Mouse (Mus musculus): ENCODE measurements at regions not wholly inside any gene's neighbourhood (a gene's known extent, or its start where the extent isn't known, plus 50 kb on each side); places are given as distances from the start of the nearest gene placed in this dataset.

GRCm38 (mm10) chr11:63287766-63288165 is 159.0 kb downstream of the Pmp22 start:
- no peak for DNase-seq

GRCm38 (mm10) chr11:63290618-63291017 is 161.8 kb downstream of the Pmp22 start:
- no peak for DNase-seq

GRCm38 (mm10) chr11:63293485-63293884 is 164.7 kb downstream of the Pmp22 start:
- DNase-seq, result no peak

- no peak for DNase-seq
Measured at GRCm38 (mm10) chr11:63294476-63294875, 165.7 kb downstream of the Pmp22 start.

GRCm38 (mm10) chr11:63296476-63296875 is 167.7 kb downstream of the Pmp22 start:
- DNase-seq, result no peak

DNA sequence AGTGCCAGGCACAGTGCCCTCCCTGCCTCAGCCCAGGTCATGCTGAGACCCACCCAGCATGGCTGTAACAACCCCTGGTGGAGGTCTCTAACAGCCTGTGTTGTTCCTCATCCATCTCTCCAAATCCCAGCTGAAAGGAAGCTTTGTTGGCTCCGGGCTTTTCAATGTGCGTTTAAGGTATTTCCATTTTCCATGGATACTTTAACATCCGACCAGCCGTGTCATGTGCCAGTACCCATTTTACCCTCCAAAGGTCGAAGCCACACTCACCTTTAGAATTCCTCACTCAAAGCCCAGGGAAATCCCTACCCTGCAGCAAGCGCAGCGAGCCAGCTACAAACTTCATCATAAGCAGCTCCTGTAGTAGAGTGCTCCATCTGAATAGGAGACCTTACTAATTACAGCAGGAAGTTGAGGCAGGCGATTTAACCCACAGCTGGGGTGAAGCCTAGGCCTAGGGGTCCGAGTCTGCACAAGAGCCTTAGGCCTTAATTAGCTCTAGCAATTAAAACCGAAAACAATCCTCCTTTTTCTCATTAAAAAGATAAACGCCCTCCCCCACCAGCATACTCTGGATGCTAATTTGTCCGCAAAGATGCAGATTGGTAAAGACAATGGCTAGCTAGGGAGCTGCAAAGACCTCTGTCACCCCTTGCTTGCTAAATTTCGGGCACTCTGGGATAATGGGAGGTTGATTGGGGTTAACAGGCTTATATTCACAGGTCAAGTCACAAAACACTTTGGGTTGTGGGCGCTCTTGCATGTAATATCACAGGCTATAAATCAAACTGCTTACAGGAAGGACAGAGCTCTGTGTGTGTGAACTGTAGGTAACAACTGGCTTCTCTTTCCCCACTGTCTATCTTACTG is 171.2 kb downstream of the Pmp22 start:
- no peak for DNase-seq

GRCm38 (mm10) chr11:63325166-63325565 is 196.4 kb downstream of the Pmp22 start:
- no peak for DNase-seq

GRCm38 (mm10) chr11:63326864-63327263 is 198.1 kb downstream of the Pmp22 start:
- DNase-seq, result no peak

GRCm38 (mm10) chr11:63337503-63337902 is 208.7 kb downstream of the Pmp22 start:
- no peak for DNase-seq

GRCm38 (mm10) chr11:63338277-63338676 is 209.5 kb downstream of the Pmp22 start:
- DNase-seq, result no peak

- no peak for DNase-seq
Measured at GRCm38 (mm10) chr11:63345653-63346052, 216.9 kb downstream of the Pmp22 start.

- peak; percentile 9 for DNase-seq
Measured at GRCm38 (mm10) chr11:63350123-63350696, 221.4 kb downstream of the Pmp22 start.

DNA sequence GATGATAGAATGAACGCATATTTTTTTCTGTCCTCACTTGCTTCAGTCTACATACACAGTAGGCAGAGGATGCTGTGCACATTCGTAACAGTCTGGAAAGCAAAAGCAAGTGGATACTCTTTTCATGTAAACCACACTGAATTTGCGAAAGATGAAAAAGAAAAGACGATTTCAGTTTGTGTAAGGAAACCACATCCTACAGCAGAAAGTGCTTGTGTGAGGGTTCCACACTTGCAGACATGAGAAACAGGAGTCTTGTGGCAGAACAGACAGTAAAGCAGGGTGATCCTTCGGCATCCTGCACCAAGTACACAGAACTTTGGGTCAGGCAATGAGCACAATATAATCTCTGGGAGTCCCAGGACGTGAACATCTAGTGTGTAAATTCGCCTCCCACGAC is 223.2 kb downstream of the Pmp22 start:
- no peak for DNase-seq

DNA sequence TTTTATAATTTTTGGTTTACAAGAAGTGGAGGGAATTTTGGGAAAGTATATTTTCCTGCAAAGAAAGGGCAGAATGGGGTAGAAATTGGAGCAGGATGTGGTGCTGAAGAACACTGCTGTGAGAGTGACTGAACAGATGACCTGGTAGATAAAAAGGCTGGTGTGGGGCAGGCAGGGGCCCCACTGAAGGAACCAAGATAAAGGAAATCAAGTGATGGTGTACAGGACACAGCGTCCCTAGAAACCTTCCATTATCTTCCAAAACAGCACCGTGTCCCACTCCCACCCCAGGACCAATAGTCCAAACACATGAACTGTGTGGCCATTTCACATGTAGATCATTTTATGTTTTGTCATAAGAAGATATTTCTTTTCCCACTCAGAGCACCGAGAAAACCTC is 224.2 kb downstream of the Pmp22 start:
- no peak for DNase-seq

DNA sequence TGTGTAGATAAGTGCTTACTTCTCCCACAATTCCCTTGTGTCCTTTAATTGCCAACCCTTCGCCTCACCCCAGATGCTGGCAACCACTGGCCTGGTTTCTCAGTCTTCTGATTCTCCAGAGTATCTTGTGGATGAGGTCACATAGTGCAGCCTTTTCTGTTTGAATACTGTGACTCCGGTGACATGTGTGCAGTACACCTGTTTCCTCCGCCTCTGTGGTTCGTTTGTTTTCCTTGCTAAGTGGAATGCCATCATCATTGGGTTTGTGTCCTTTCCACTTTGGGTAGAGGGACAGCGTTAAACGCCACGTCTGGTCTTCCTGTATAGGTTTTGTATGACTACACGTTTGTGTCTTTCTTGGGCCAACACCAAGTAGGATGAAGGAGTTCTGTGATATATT is 224.9 kb downstream of the Pmp22 start:
- no peak for DNase-seq

DNA sequence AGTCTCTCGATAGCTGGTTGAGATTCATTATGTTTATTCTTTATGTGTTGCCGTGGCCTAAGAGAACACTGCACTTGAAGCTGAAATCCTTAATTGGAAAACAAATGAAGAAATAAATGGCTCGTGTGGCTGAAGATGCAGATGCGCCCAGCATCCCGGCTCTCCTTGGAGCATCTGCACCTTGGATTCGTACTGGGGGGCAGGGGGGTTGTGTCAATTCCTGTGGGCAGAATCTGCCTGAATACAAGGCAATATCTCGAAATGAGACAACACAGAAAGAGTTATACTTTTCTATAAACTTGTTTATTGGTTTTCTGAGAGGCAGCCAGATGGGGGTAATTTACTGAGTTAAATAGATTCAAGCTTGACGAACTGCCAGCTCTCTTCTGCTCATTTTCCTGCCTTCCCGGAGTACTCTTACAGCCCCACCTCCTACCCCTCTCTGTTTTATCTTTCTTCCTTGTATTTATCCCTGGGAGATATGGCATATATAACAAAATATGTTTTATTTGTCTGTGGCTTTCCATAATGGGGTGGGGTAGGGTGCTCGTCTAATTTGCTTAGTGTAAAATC is 229.1 kb downstream of the Pmp22 start:
- DNase-seq, result no peak

DNA sequence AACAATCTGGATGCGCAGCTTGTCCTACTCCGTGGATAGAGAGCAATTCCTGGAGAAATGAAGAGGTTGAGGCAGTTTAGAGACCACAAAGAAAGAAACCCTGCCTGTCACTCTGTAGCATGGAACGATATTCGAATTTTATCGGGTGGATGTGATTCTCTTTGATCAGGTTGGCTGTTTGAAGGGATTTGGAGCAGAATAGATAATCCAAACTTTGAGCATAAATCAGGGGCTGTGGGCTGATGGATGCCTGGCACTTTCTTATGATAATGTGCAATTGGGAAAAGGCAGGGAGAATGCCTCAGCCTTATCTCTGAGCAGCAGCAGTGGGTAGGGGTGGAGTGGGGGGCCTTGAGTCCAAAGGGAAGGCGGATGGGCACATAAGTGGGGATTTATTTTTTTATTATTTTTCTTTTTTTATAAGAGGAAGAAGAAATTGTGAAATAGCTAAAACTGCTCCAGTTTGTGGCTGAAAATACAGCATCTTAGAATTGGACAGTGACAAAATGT is 239.0 kb downstream of the Pmp22 start:
- no peak for DNase-seq

GRCm38 (mm10) chr11:63369475-63369874 is 240.7 kb downstream of the Pmp22 start:
- DNase-seq, result no peak

DNA sequence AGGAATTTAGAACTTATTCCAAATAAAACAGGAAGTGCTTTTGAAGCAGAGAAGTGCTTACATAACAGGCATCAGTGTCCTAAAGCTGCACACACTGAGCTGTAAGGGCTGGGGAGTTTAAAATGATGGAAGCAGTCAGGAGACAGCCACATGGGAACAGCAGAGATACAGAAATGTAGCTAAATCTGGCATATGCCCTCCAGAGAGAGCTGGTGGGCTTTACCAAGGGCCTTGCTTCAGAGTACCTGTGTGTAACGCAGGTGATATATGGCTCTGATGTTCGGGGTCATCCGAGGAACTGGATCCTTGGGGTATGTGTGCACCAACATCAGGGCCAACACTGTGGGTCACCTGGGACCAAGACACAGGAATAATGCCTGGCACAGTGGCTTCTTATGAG is 247.5 kb downstream of the Pmp22 start:
- no peak for DNase-seq

DNA sequence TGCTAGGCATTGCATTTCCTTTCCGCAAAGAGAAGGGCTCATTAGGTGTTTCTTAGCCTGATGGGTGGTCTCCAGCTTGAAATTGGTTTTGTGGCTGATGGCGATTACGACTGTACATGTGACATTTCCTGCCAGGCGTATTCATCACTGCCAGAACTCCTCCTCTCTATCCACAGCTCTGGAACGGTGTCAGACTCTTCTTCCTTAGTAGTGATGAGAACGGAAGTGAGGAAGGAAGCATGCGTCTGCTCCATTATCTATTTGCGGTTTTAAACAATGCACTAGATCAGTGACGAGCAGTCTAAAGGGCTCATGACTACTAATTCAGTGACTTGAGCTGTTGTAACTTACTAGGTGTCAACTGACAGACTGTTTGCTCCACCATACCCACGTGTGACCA is 248.2 kb downstream of the Pmp22 start:
- peak; percentile 4 for DNase-seq

DNA sequence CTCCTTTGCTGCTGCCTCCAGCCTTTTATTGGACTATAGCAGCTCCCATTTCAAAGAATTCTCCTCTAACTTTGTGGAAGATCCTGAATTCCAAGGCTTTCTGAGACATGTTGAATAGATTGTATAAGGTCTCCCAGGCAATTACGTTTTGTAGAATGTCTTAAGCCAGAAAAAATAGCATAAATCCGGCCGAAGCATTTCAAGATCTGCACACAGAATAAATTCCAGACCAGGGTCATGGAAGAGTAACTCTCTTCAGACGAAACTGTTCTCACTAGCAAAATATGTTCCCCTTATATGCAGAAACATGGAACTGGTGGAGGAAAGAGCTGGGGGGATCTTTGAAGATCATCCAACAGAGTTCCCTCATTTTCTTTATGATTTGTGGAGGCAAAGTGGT is 259.5 kb downstream of the Pmp22 start:
- DNase-seq, result no peak

GRCm38 (mm10) chr11:63391478-63391877 is 262.7 kb downstream of the Pmp22 start:
- no peak for DNase-seq

DNA sequence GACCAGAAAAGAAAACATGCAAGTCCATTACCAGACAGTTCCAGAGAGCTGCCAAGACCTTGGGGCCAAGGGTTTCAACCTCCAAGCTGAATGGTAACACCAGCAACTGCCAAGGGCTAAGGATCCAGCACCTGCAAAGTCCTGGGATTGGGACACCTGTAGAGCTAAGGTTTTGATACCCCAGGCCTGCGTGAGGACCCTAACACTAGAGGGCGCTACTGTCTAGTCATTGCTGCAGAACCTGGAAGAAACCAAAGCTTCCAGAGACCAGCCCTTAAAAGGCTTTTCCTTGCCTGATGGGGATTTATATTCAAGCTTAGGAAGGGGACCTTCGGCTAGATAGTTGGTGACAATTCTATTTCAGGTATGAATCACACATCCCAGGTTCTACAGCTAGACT is 263.6 kb downstream of the Pmp22 start:
- peak; percentile 6 for DNase-seq
